Mouse (Mus musculus) c-Kit-positive CD71-positive TER-119-positive erythroid progenitor cells, embryonic 14.5 days (primary cell): ENCODE data around the gene Kmt2c.
A peak's percentile ranks its signal among the peaks of the same experiment; 100 is the strongest.
"Not testable (repeated sequence)": the region's sequence is repeated elsewhere in the genome, so short reads cannot be mapped to it uniquely, and the experiment has no call there.

Source experiments
- DNase-seq: peaks from one replicate; pipeline ENCODE4 v3.0.0-alpha.2; 2013; ENCODE audit warnings: low spot score

Gene Kmt2c

DNA sequence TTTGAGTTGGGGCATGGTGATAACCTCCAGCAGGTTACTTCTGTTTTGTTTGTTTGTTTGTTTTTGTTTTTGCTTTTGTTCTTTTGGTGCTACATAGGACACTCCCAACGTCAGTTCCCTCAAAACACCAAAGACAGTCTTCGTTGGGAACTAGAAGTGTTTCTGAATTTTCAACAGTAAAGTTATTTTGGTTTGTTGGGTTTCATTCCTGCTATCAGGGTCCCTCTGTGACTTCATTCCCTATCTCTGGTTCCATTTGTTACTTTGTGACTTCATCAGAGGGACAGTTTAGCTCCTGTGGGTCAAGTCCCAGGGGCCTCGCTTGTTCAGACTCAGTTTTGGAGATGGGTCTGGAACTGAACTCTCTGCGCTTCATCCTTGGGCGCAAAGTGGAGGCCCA lies 17.2 kb upstream of the Kmt2c start, which contains the start of gene Cct8l1:
Gene Cct8l1 (plus strand): TSS at position 301 of the 400 bp plus-strand sequence.
- no peak for DNase-seq

DNA sequence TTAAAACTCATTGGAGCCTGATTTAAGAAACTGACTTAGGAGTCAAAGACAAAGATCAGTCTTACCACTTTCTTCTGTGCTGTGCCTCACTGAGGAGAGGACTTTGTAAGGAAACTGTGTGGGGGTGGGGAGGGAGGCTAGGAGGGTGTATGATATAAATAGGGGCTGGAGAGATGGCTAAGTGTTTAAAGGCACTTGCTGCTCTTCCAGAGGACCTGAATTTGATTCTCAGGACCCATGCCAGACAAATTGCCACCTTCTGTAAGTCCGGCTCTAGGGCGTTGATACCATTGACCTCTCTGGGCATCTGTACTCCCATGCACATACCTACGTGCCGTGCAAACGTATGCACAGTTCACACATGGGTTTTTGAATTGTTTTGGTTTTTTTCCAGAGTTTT lies 7.5 kb upstream of the Kmt2c start:
- DNase-seq: no peak

DNA sequence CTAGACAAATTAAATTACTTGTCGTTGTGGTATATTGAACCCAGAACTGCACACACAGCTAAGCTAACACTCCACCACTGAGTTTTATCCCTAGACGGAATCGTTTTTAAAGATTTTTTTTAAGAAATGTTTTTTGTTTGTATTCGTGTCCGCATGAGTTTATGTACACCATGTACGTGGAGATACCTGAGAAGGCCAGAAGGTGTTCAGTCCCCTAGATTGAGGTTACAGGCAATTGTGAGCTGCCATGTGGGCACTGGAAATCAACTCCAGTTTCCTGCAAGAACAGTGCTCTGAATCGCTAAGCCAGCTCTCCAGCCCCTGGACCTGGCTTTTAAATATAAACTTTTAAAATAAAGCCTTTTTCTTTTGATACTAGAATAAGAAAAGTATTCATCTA lies 2.1 kb upstream of the Kmt2c start:
- no peak for DNase-seq

DNA sequence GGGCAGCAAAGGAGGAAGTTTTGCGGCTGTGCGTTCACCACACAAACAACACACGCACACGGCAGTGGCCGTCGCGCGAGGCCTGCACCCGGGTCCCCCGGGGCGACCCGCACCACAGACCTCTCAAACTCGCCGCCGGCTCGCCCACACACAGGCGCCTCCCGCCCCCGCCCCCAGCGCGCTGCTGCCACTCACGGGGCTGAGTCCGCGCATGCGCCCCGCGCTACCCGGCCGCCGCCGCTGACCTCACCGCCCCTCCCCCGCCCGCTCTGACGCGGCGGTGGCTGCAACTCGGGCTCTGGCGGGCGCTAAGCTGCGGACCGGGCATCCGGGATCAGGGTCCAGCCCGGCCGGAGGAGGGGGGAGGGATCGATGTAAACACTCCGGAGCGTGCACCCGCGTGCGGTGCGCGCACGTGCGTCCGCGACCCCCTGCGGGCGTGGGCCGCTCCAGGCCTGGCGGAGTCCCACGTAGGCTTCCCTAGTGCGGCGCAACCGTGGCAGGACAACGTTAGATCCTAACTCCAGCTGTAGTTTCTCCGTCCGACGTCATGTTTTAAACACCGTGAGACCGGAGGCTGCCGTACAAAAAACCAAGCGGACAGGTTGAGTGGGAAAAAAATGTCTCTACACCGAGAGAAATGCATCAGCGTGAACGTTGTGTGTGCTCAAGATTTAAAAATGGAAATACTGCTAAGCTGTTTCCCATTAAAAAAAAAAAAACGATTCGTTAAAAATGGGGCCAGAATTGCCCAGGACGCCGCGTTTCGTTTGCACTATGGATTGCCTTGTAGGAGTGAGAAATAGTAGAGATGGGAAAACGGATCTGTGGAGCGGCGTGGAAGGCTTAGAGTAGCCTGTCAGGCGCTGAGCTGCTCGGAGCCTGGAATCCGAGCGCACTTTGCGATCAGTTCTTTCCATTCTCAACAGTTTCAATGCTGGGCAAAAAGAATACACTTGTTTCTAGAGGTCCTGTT lies 1.1 kb upstream of the Kmt2c start:
- peak; percentile 90 for DNase-seq

DNA sequence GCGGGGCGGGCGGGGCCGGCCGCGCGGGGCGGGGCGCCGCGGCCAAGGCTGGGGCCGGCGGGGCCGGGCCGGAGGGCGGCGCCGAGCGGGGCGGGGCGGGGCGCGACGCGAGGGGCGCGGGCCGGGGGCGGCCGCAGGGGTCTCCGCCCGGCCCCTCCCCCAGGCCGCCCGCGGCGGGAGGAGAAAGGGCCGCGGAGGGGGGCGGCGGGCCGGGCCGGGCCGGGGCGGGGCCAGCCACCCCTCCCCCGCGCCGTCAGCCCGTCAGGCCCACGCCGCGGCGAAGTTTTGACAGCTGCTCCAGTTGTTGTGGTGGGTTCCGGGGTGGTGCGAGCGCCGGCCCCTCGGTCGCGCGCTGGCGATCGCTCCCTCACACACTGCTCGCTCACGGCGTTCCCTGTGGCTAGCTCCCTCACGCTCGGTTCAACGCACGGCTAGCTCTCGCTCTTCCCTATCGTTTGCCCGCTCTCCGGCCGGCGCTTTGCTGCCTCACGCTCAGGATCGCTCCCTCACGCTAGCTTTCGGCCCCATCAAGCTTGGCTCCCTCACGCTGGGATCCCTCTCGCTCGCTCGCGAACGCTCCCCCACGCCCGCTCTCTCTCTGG lies 339 bp upstream of the Kmt2c start:
- DNase-seq: peak; percentile 75

DNA sequence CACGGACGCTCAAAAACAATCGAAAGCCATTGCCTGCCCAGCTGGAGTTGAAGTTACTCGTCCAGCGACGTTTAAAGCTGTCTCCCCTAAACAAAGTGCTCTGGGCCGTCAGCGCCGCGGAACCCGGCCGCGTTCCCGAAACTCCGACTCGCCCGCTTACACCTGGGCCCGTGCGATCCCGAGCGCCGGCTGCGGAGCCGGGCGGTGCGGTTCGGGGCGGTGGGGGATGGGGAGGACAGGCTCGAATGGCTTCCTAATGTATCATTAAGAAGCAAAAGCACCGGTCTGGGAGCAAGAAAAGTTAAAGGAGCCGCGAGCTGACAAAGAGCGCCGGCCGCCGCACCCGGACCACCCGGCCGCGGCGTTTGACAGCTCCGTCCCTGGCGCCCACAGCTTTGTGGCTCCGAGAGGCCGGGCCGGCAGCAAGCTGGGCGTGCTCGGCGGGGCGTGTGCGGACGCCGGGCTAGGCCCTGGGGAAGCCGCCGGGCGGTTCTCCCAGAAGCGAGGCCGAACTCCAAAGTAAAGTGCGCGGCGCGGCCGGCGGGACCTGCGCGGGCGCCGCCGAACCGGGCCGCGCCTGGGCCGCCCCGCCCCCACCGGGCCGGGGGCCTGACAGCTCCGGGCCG lies 750 bp downstream of the Kmt2c start:
- DNase-seq: peak; percentile 52

DNA sequence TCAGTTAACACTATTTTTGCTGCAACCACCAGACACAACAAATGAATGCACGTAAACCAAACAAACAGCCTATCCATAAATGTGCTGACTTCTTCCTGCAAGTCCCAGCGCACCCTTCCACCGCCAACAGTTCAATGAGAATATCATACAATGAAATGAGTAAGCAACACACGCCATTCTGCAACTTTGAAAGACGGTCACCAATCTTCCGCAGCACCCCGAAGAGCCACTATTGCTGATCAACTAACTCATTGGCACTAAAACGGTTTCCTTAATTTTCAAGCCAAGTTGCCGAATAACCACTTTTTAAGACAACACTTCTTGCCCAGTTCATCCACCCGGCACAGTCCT lies 1.2 kb downstream of the Kmt2c start:
- DNase-seq: peak; percentile 50

DNA sequence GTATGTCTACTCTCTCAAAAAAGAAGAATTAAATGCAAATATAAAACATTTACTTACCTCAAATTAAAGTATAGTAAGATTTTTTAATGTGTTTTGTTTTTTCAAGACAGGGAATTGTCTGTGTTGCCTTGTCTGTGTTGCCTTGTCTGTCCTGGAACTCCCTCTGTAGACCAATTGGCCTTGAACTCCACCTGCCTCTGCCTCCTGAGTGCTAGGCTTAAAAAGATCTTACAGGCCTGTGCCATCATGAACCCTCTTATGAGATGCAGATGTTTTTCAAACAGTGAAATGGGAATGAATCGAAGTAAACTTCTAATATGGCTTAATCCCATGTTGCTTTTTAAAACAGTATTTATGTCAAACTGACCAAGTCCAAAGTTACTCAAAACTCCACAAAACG lies 1.9 kb downstream of the Kmt2c start:
- DNase-seq: no peak

DNA sequence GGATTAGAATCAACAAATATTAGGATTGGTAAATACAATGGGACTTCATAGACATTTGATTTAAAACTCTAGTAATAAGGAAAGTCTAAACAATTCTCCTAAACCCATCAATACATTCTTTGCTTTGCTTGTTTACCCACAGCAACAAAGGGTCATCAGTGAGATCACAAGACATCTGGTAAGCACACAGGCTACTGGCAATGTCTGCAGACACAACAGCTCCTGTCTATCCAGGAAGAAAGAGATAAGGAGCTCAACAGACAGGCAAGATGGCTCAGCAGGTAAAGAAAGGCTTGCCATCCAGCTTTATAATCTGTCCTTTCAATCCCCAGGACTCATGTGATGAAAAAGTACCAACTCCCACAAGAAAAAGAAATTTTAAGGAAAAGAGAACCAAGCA lies 19.7 kb downstream of the Kmt2c start:
- DNase-seq: no peak

DNA sequence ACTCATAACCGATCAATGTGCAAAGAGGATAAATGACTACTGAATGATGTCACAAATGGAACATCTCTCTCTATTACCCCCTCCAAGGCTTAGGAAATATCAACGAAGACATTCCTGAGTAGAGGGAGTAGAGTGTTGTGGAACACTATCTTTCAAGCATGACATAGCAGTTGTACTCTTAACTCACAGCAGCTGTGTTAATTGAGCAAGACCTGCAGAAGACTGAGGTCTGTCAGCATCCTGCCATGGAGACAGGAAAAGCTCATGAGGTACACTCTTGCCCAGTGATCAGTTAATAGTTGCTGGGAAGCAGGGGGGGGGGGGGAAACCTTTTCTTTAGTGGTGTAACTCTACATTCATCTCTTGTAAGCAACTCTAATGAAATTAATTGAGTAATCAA lies 22.8 kb downstream of the Kmt2c start:
- no peak for DNase-seq

DNA sequence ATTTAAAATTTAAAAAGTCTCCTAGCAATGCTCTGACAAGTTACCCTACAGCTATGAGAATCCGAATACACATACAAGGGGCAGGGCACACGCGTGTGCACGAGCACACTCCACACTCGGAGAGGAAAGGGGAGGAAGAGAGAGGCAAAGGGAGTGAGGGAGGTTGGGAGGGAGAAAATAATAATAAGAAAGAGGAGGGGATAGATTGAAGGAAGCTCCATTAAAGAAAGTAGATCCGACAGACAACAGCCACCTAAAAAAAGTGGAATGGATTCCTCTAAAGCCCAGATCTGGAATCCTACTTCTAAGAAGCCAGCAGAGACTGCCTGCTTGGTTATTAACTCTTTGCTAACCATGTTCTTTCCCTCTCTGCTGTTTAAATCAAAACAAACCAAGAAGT lies 26.5 kb downstream of the Kmt2c start:
- DNase-seq: no peak

DNA sequence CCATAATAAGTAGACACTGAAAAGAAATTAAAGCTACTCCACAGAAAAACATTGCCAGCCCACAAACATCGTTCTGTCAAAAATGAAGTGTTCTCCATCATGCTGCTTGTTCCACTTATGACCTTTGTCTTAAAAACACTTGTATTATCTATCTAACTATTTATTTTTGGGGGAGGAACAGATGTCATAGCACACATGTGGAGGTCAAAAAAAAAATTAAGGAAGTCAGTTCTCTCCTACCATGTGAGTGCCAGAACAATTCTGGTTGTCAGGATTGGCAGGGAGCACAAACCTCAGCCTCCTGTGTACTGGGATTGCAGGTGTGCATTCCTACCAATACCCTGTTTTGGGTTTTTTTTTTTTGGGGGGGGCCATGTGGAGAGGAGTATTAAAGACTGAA lies 36.6 kb downstream of the Kmt2c start:
- no peak for DNase-seq

DNA sequence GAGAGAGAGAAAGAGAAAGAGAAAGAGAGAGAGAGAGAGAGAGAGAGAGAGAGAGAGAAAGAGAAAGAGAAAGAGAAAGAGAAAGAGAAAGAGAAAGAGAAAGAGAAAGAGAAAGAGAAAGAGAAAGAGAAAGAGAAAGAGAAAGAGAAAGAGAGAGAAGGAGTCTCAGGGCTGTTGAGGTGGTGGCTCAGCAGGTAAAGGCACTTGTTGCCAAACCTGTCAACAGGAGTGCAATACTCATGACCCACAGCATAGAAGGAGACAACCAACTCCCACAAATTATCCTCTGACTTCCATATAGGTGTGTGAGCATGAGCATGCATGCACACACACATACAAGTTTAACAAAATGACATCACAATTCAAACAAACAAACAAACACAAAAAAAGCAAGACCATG lies 43.2 kb downstream of the Kmt2c start:
- not testable (repeated sequence) for DNase-seq

DNA sequence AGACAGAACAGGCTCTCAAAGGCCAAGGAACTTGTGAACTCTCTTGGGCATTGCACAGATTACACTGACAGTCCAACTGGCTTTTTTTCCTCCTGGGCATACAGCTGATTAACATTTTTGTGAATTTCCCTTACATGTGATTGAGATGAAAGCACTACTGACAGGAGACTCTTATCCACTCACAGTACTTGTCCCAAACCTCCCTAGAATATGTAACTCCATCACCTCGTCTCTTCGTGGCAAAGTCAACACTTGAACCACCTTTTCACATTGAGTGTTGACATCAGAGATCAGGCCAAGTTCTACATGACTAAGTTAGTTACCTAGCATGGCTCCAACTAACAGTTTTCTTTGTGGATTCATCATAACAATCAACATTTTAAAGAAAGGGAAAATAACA lies 45.9 kb downstream of the Kmt2c start:
- DNase-seq: no peak

DNA sequence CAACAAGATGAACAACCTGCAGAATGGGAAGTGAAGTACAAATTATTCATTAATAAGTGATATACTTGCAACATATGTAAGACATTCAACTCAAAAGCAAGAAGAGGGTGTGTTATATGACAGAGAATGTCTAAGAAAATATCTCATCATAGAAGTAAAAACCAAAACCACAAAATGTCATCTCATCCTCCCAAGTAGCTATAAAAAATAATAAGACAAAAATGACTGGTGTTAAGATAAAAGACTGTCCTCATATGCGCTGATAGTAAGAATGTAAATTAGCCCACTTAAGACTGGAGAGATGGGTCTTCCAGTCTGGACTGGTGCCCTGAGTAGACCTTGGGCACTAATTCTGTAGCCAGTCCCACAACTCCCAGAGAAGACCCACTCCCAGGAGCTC lies 61.1 kb downstream of the Kmt2c start:
- no peak for DNase-seq

DNA sequence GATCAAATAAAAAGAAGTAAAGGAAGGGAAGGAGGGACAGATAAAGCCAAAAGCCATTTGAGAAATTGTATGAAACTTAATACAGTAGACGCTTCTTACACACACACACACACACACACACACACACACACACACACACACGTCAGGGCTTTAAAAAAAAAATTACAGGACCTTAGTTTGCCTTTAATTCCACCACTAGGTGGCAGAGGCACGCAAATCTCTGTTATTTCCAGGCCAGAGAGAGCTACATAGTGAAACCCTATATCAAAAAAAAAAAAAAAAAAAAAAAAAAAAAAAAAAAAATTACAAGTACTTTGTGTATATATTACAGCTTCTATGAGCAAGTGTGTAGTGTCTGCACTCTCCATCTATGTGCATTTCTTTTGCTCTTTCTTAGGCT lies 62.5 kb downstream of the Kmt2c start:
- peak; percentile 60 for DNase-seq

DNA sequence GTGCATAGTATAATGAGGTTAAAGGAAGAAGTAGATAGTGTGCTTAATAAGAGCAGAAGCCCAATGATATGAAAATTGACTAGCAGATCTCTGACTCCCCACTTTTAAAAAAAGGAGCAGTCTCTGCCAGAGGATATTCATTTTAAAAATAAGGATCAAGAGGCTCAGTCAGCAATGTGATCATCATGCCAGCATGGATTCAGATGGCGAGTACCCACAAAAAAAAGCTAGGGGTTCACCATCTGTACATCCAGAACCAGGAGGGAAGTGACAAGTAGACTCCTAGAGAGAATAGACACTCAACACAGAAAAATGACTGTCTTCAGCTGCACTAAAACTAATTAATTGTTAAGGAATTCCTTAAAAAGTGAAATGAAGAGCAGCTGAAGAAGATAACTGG lies 76.0 kb downstream of the Kmt2c start:
- DNase-seq: no peak

DNA sequence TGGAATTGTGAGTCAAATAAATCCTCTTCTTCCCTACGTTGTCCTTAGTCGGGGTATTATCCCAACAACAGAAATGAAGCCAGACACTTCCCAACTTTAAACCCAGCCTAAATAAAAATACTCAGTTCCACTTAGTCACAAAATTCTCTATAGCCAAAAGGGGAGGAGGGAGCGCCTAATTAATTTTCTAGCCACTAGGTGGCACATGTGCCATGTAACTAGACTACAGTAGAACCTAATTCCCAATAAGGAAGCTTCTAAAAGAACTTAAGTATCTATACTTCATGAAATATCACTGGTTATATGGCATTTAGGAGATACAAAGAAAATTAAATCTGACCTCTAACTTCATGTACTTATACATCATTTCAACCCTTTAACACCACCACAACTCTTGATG lies 78.0 kb downstream of the Kmt2c start:
- peak; percentile 58 for DNase-seq

DNA sequence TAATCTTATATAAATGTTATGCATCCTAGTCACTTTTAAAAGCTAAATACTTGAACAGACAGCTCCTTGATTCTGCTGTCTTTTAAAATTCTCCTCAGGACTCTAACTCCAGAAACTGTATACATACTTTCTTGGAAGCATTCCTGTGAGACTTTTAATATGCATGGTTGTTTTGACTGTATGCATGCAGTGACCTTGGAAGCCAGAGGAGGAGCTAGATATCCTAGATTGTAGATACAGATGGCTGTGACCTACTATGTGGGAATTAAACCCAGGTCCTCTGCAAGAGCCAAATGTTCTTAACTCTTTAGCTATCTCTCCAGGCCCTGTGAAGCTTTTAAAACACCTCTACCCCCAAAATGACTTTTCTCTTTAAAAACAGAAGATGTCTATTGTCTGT lies 83.2 kb downstream of the Kmt2c start:
- DNase-seq: no peak

DNA sequence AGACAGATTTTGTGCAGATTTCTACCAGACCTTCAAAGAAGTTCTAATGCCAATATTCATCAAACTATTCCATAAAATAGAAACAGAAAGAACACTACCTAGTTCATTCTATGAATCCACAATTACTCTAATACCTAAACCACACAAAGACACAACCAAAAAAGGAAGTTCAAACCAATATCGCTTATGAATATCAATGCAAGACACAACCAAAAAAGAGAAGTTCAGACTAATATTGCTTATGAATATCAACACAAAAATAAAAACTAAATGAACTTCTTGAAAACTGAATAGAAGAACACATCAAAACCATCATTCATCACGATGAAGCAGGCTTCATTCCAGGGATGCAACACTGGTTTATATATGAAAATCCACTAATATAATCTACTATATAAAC lies 101.9 kb downstream of the Kmt2c start:
- no peak for DNase-seq

DNA sequence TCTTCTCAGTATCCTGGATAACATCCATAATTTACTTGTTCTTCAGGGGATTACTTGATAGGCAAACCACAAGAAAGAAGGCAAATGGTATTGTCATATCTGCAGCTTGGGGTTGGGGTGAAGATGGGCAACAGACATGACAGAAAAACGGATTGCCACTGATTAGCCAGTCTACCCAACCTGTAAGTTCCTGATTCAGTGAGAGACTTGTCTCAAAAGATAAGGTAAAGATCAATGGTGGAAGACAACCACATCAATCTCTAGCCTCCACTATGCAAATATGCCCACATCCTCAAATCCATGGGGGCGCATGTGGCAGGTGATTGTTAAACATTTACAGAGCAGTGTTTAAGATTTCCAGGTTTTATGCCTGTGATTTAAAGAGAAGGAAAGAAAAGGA lies 105.9 kb downstream of the Kmt2c start:
- DNase-seq: no peak

DNA sequence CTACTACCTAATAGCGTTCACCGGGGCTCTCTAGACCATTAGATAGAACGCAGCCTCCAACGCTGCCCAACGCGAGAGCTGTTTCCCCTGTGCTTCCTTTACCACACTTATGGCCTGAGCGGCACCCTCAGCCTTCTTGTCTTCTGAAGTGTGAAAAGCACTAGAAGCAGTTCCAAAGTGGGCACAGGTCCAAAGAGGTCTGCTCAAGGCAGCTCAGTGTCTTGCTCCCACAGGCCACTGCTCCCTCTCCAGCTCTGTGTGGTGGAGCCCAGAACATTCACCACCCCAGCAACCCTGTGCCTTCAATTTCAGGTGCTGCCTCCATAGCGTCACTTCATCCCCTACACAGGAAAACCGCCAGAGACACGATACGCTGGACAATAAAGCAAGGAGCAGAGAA lies 115.0 kb downstream of the Kmt2c start:
- no peak for DNase-seq

DNA sequence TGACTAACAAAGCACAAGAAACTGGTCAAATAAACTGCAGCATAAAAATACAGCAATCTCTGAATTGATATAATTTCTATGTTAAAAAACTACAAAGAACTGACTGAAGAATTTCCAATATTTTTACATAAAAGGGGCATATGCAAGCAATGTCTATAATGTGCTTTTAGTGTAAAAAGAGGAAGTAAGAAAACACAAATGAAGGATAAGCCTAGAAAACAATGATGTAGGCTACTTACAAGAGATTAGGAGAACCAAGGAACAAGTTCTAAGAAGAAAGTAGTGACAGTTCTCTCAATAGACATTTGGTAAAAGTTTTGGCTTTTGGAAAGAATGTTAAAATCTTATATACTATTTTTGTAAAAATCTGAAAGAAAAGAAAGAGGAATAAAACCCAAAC lies 119.4 kb downstream of the Kmt2c start:
- no peak for DNase-seq
